Mouse (Mus musculus): Measurements from ENCODE around the gene Itsn2. TPM values are rescaled to one million over a fixed set of nuclear protein-coding genes. Genes with fewer than 3 reads are reported as not detected.

Itsn2 gene
- polyA plus RNA-seq, 1 experiment from 2014 or later: 33.1 TPM

- Histone ChIP-seq H3K9ac (no peak overlapping the region), H3K27me3 (no peaks in the 10 kb centered on the region), H3K27ac (peak overlapping the region; percentile 32; the same call in 1 of the 2 replicates), H3K4me1 (replicated peaks) (peaks cover 10% of the 10 kb centered on the region), H3K4me3 (no peak overlapping the region), H3K36me3 (peaks cover 32% of the 10 kb centered on the region; the same call in 1 of the 2 replicates), H3K4me2 (no peak overlapping the region), H3K9me3 (replicated peaks) (no peaks in the 10 kb centered on the region)
- no peak for ATAC-seq (replicated peaks; ENCODE audit: insufficient number of reproducible peaks, insufficient read depth, low FRiP score, low read depth)
- WGBS: 53% methylated on average over 4 of the region's 4 CpGs
Observed at GRCm38 (mm10) chr12:4713361-4713760, 120.9 kb downstream of the Itsn2 start.

- Histone ChIP-seq H3K4me3 (no peak overlapping the region), H3K9me3 (replicated peaks) (no peaks in the 10 kb centered on the region), H3K4me1 (replicated peaks) (peaks cover 10% of the 10 kb centered on the region), H3K27ac (no peak overlapping the region), H3K9ac (no peak overlapping the region), H3K4me2 (no peak overlapping the region), H3K27me3 (no peaks in the 10 kb centered on the region), H3K36me3 (peaks cover 12% of the 10 kb centered on the region; the same call in 1 of the 2 replicates)
- WGBS: 53% methylated on average over 10 of the region's 10 CpGs
- no peak for ATAC-seq (replicated peaks; ENCODE audit: insufficient number of reproducible peaks, insufficient read depth, low FRiP score, low read depth)
Observed at GRCm38 (mm10) chr12:4715606-4716005, 123.2 kb downstream of the Itsn2 start.

- Histone ChIP-seq H3K36me3 (peaks cover 6% of the 10 kb centered on the region; the same call in 1 of the 2 replicates), H3K4me1 (replicated peaks) (peaks cover 10% of the 10 kb centered on the region), H3K4me3 (no peak overlapping the region), H3K27me3 (no peaks in the 10 kb centered on the region), H3K9ac (no peak overlapping the region), H3K27ac (no peak overlapping the region), H3K4me2 (peak overlapping the region; percentile 19; the same call in 1 of the 2 replicates), H3K9me3 (replicated peaks) (no peaks in the 10 kb centered on the region)
- peak; percentile 77 for ATAC-seq (replicated peaks; ENCODE audit: insufficient number of reproducible peaks, insufficient read depth, low FRiP score, low read depth)
- WGBS: 8% methylated on average over 7 of the region's 7 CpGs
Observed at GRCm38 (mm10) chr12:4717417-4717816, 125.0 kb downstream of the Itsn2 start.

- WGBS: 39% methylated on average over 13 of the region's 13 CpGs
- Histone ChIP-seq H3K9ac (no peak overlapping the region), H3K27ac (no peak overlapping the region), H3K27me3 (no peaks in the 10 kb centered on the region), H3K36me3 (no peaks in the 10 kb centered on the region), H3K4me1 (replicated peaks) (peaks cover 6% of the 10 kb centered on the region; the same call in 1 of the 2 replicates), H3K4me3 (no peak overlapping the region), H3K9me3 (replicated peaks) (no peaks in the 10 kb centered on the region), H3K4me2 (no peak overlapping the region)
- no peak; the same call in 1 of the 2 replicates for ATAC-seq (replicated peaks; ENCODE audit: insufficient number of reproducible peaks, insufficient read depth, low FRiP score, low read depth)
Observed at GRCm38 (mm10) chr12:4719066-4719761, 126.8 kb downstream of the Itsn2 start.

GRCm38 (mm10) chr12:4719762-4720754 is 127.6 kb downstream of the Itsn2 start:
- Histone ChIP-seq H3K4me1 (replicated peaks) (peaks cover 6% of the 10 kb centered on the region; the same call in 1 of the 2 replicates), H3K9me3 (replicated peaks) (no peaks in the 10 kb centered on the region), H3K9ac (no peak overlapping the region), H3K27ac (no peak overlapping the region), H3K4me2 (no peak overlapping the region), H3K27me3 (no peaks in the 10 kb centered on the region), H3K36me3 (no peaks in the 10 kb centered on the region), H3K4me3 (no peak overlapping the region)
- ATAC-seq (replicated peaks; ENCODE audit: insufficient number of reproducible peaks, insufficient read depth, low FRiP score, low read depth): no peak
- WGBS: 64% methylated on average over 17 of the region's 17 CpGs

GRCm38 (mm10) chr12:4729165-4729564 is 136.7 kb downstream of the Itsn2 start:
- Histone ChIP-seq H3K4me2 (no peak overlapping the region), H3K9ac (no peak overlapping the region), H3K4me1 (replicated peaks) (no peaks in the 10 kb centered on the region), H3K36me3 (no peaks in the 10 kb centered on the region), H3K27me3 (no peaks in the 10 kb centered on the region), H3K9me3 (replicated peaks) (no peaks in the 10 kb centered on the region), H3K27ac (no peak overlapping the region), H3K4me3 (no peak overlapping the region)
- no peak for ATAC-seq (replicated peaks; ENCODE audit: insufficient number of reproducible peaks, insufficient read depth, low FRiP score, low read depth)
- 88% methylated on average over 3 of the region's 3 CpGs for WGBS

GRCm38 (mm10) chr12:4731629-4732028 is 139.2 kb downstream of the Itsn2 start:
- WGBS: 71% methylated on average over 4 of the region's 4 CpGs
- H3K4me1 ChIP-seq (replicated peaks): no peaks in the 10 kb centered on the region
- H3K27ac ChIP-seq: no peak overlapping the region
- H3K4me3 ChIP-seq: no peak overlapping the region
- H3K4me2 ChIP-seq: no peak overlapping the region
- H3K27me3 ChIP-seq: no peaks in the 10 kb centered on the region
- no peak overlapping the region for H3K9ac ChIP-seq
- ATAC-seq (replicated peaks; ENCODE audit: insufficient number of reproducible peaks, insufficient read depth, low FRiP score, low read depth): no peak
- H3K36me3 ChIP-seq: no peaks in the 10 kb centered on the region
- no peaks in the 10 kb centered on the region for H3K9me3 ChIP-seq (replicated peaks)

GRCm38 (mm10) chr12:4732332-4732731 is 139.9 kb downstream of the Itsn2 start:
- H3K4me2 ChIP-seq: no peak overlapping the region
- 58% methylated on average over 4 of the region's 4 CpGs for WGBS
- no peaks in the 10 kb centered on the region for H3K36me3 ChIP-seq

GRCm38 (mm10) chr12:4738031-4738576 is 145.7 kb downstream of the Itsn2 start, which contains the start of gene Fam228a:
Gene Fam228a (minus strand): TSS chr12:4738430.
- H3K9ac ChIP-seq: no peak within 1 kb of the TSS
- no peak within 1 kb of the TSS for H3K27ac ChIP-seq
- H3K4me1 ChIP-seq (replicated peaks): no peaks in the 10 kb centered on the region
- no peaks in the 10 kb centered on the region for H3K9me3 ChIP-seq (replicated peaks)
- WGBS: 87% methylated on average over 18 of the region's 18 CpGs
- no peaks in the 10 kb centered on the region for H3K36me3 ChIP-seq
- no peak within 1 kb of the TSS for H3K4me2 ChIP-seq
- no peaks in the 10 kb centered on the region for H3K27me3 ChIP-seq
- no peak within 1 kb of the TSS for H3K4me3 ChIP-seq
- no peak for ATAC-seq (replicated peaks; ENCODE audit: insufficient number of reproducible peaks, insufficient read depth, low FRiP score, low read depth)

More at GRCm38 (mm10) chr12:4732332-4732731, 139.9 kb downstream of the Itsn2 start:
- H3K4me1 ChIP-seq (replicated peaks): no peaks in the 10 kb centered on the region
- H3K4me3 ChIP-seq: no peak overlapping the region
- no peaks in the 10 kb centered on the region for H3K27me3 ChIP-seq
- no peak overlapping the region for H3K9ac ChIP-seq
- H3K27ac ChIP-seq: no peak overlapping the region
- H3K9me3 ChIP-seq (replicated peaks): no peaks in the 10 kb centered on the region
- no peak for ATAC-seq (replicated peaks; ENCODE audit: insufficient number of reproducible peaks, insufficient read depth, low FRiP score, low read depth)

- Histone ChIP-seq H3K4me1 (replicated peaks) (no peaks in the 10 kb centered on the region), H3K9me3 (replicated peaks) (no peaks in the 10 kb centered on the region), H3K36me3 (no peaks in the 10 kb centered on the region), H3K27ac (no peak overlapping the region), H3K27me3 (no peaks in the 10 kb centered on the region), H3K9ac (no peak overlapping the region), H3K4me2 (no peak overlapping the region), H3K4me3 (no peak overlapping the region)
- WGBS: 65% methylated on average over 7 of the region's 7 CpGs
- no peak for ATAC-seq (replicated peaks; ENCODE audit: insufficient number of reproducible peaks, insufficient read depth, low FRiP score, low read depth)
Observed at GRCm38 (mm10) chr12:4740823-4741222, 148.4 kb downstream of the Itsn2 start.

- Histone ChIP-seq H3K36me3 (no peaks in the 10 kb centered on the region), H3K4me2 (no peak overlapping the region), H3K4me1 (replicated peaks) (no peaks in the 10 kb centered on the region), H3K9ac (no peak overlapping the region), H3K4me3 (no peak overlapping the region), H3K27ac (no peak overlapping the region), H3K27me3 (no peaks in the 10 kb centered on the region), H3K9me3 (replicated peaks) (no peaks in the 10 kb centered on the region)
- WGBS: 74% methylated on average over 3 of the region's 3 CpGs
- no peak for ATAC-seq (replicated peaks; ENCODE audit: insufficient number of reproducible peaks, insufficient read depth, low FRiP score, low read depth)
Observed at GRCm38 (mm10) chr12:4742183-4742582, 149.7 kb downstream of the Itsn2 start.

All from heart, embryonic 15.5 days (tissue).